Mouse (Mus musculus): ENCODE data around the gene Hectd1. TPM values are rescaled to one million over a fixed set of nuclear protein-coding genes. Genes with fewer than 3 reads are reported as not detected.

Gene Hectd1
- polyA plus RNA-seq, 1 experiment from 2014 or later, result 42.4 TPM

- Histone ChIP-seq H3K36me3 (ENCODE audit: control insufficient read depth, insufficient read depth, low read length) (no peaks in the 10 kb centered on the region), H3K4me2 (no peak overlapping the region), H3K27ac (ENCODE audit: low read depth, low read length) (no peak overlapping the region), H3K9ac (ENCODE audit: low read depth, low read length) (no peak overlapping the region), H3K4me1 (ENCODE audit: control insufficient read depth, insufficient read depth, low read length) (no peaks in the 10 kb centered on the region; the same call in 1 of the 2 replicates), H3K4me3 (ENCODE audit: low read depth, low read length) (no peak overlapping the region), H3K27me3 (ENCODE audit: control insufficient read depth, insufficient read depth, low read length) (no peaks in the 10 kb centered on the region), H3K9me3 (replicated peaks; ENCODE audit: control insufficient read depth, low read length) (no peaks in the 10 kb centered on the region)
- WGBS (ENCODE audit: insufficient replicate concordance), result 56% methylated on average over 2 of the region's 2 CpGs
- ATAC-seq (replicated peaks; ENCODE audit: insufficient number of reproducible peaks, low FRiP score, low TSS enrichment), result no peak
Observed at GRCm38 (mm10) chr12:51849902-51850301, 20.6 kb upstream of the Hectd1 start.

- peaks cover 11% of the 10 kb centered on the region for H3K4me1 ChIP-seq (ENCODE audit: control insufficient read depth, insufficient read depth, low read length)
- H3K4me3 ChIP-seq (ENCODE audit: low read depth, low read length), result no peak overlapping the region
- no peaks in the 10 kb centered on the region for H3K9me3 ChIP-seq (replicated peaks; ENCODE audit: control insufficient read depth, low read length)
- 84% methylated on average over 9 of the region's 9 CpGs for WGBS (ENCODE audit: insufficient replicate concordance)
- no peak for ATAC-seq (replicated peaks; ENCODE audit: insufficient number of reproducible peaks, low FRiP score, low TSS enrichment)
- no peaks in the 10 kb centered on the region for H3K36me3 ChIP-seq (ENCODE audit: control insufficient read depth, insufficient read depth, low read length)
- H3K27me3 ChIP-seq (ENCODE audit: control insufficient read depth, insufficient read depth, low read length), result no peaks in the 10 kb centered on the region
- H3K27ac ChIP-seq (ENCODE audit: low read depth, low read length), result no peak overlapping the region
- no peak overlapping the region for H3K4me2 ChIP-seq
- H3K9ac ChIP-seq (ENCODE audit: low read depth, low read length), result no peak overlapping the region
Observed at GRCm38 (mm10) chr12:51847953-51848680, 18.8 kb upstream of the Hectd1 start.

GRCm38 (mm10) chr12:51845261-51845660 is 15.9 kb upstream of the Hectd1 start:
- Histone ChIP-seq H3K4me1 (ENCODE audit: control insufficient read depth, insufficient read depth, low read length) (peaks cover 14% of the 10 kb centered on the region), H3K4me3 (ENCODE audit: low read depth, low read length) (peak overlapping the region; percentile 63), H3K9me3 (replicated peaks; ENCODE audit: control insufficient read depth, low read length) (no peaks in the 10 kb centered on the region), H3K27me3 (ENCODE audit: control insufficient read depth, insufficient read depth, low read length) (no peaks in the 10 kb centered on the region), H3K9ac (ENCODE audit: low read depth, low read length) (no peak overlapping the region; the same call in 1 of the 2 replicates), H3K36me3 (ENCODE audit: control insufficient read depth, insufficient read depth, low read length) (no peaks in the 10 kb centered on the region), H3K27ac (ENCODE audit: low read depth, low read length) (peak overlapping the region; percentile 94), H3K4me2 (peak overlapping the region; percentile 78)
- WGBS (ENCODE audit: insufficient replicate concordance), result 26% methylated on average over 1 of the region's 1 CpGs
- ATAC-seq (replicated peaks; ENCODE audit: insufficient number of reproducible peaks, low FRiP score, low TSS enrichment), result no peak

- peak; percentile 97 for ATAC-seq (replicated peaks; ENCODE audit: insufficient number of reproducible peaks, low FRiP score, low TSS enrichment)
- Histone ChIP-seq H3K9ac (ENCODE audit: low read depth, low read length) (peak overlapping the region; percentile 84), H3K36me3 (ENCODE audit: control insufficient read depth, insufficient read depth, low read length) (no peaks in the 10 kb centered on the region), H3K4me3 (ENCODE audit: low read depth, low read length) (peak overlapping the region; percentile 63), H3K4me2 (peak overlapping the region; percentile 78), H3K4me1 (ENCODE audit: control insufficient read depth, insufficient read depth, low read length) (peaks cover 14% of the 10 kb centered on the region), H3K27me3 (ENCODE audit: control insufficient read depth, insufficient read depth, low read length) (no peaks in the 10 kb centered on the region), H3K27ac (ENCODE audit: low read depth, low read length) (peak overlapping the region; percentile 94), H3K9me3 (replicated peaks; ENCODE audit: control insufficient read depth, low read length) (no peaks in the 10 kb centered on the region)
- 0% methylated on average over 17 of the region's 17 CpGs for WGBS (ENCODE audit: insufficient replicate concordance)
Observed at GRCm38 (mm10) chr12:51844771-51845256, 15.5 kb upstream of the Hectd1 start.

GRCm38 (mm10) chr12:51843576-51844520 is 14.5 kb upstream of the Hectd1 start:
- peak overlapping the region; percentile 78 for H3K4me2 ChIP-seq
- no peak for ATAC-seq (replicated peaks; ENCODE audit: insufficient number of reproducible peaks, low FRiP score, low TSS enrichment)
- peak overlapping the region; percentile 94 for H3K27ac ChIP-seq (ENCODE audit: low read depth, low read length)
- no peaks in the 10 kb centered on the region for H3K36me3 ChIP-seq (ENCODE audit: control insufficient read depth, insufficient read depth, low read length)
- WGBS (ENCODE audit: insufficient replicate concordance), result 23% methylated on average over 15 of the region's 15 CpGs
- H3K9me3 ChIP-seq (replicated peaks; ENCODE audit: control insufficient read depth, low read length), result no peaks in the 10 kb centered on the region
- H3K4me1 ChIP-seq (ENCODE audit: control insufficient read depth, insufficient read depth, low read length), result peaks cover 14% of the 10 kb centered on the region
- peak overlapping the region; percentile 63 for H3K4me3 ChIP-seq (ENCODE audit: low read depth, low read length)
- H3K27me3 ChIP-seq (ENCODE audit: control insufficient read depth, insufficient read depth, low read length), result no peaks in the 10 kb centered on the region
- peak overlapping the region; percentile 84 for H3K9ac ChIP-seq (ENCODE audit: low read depth, low read length)

- no peaks in the 10 kb centered on the region for H3K36me3 ChIP-seq (ENCODE audit: control insufficient read depth, insufficient read depth, low read length)
- H3K4me2 ChIP-seq, result no peak overlapping the region; the same call in 1 of the 2 replicates
- peak overlapping the region; percentile 82 for H3K27ac ChIP-seq (ENCODE audit: low read depth, low read length)
- WGBS (ENCODE audit: insufficient replicate concordance), result 50% methylated on average over 6 of the region's 6 CpGs
- 0 out of 2 replicates have a peak, but pooled peaks have one; percentile 32 for ATAC-seq (replicated peaks; ENCODE audit: insufficient number of reproducible peaks, low FRiP score, low TSS enrichment)
- no peak overlapping the region for H3K4me3 ChIP-seq (ENCODE audit: low read depth, low read length)
- H3K9me3 ChIP-seq (replicated peaks; ENCODE audit: control insufficient read depth, low read length), result no peaks in the 10 kb centered on the region
- no peaks in the 10 kb centered on the region for H3K27me3 ChIP-seq (ENCODE audit: control insufficient read depth, insufficient read depth, low read length)
- H3K9ac ChIP-seq (ENCODE audit: low read depth, low read length), result no peak overlapping the region
- H3K4me1 ChIP-seq (ENCODE audit: control insufficient read depth, insufficient read depth, low read length), result peaks cover 14% of the 10 kb centered on the region
Observed at GRCm38 (mm10) chr12:51842081-51842864, 12.9 kb upstream of the Hectd1 start.

- Histone ChIP-seq H3K27me3 (ENCODE audit: control insufficient read depth, insufficient read depth, low read length) (no peaks in the 10 kb centered on the region), H3K36me3 (ENCODE audit: control insufficient read depth, insufficient read depth, low read length) (no peaks in the 10 kb centered on the region), H3K4me1 (ENCODE audit: control insufficient read depth, insufficient read depth, low read length) (peaks cover 14% of the 10 kb centered on the region), H3K27ac (ENCODE audit: low read depth, low read length) (no peak overlapping the region), H3K4me3 (ENCODE audit: low read depth, low read length) (no peak overlapping the region), H3K4me2 (no peak overlapping the region), H3K9me3 (replicated peaks; ENCODE audit: control insufficient read depth, low read length) (no peaks in the 10 kb centered on the region), H3K9ac (ENCODE audit: low read depth, low read length) (no peak overlapping the region)
- no peak for ATAC-seq (replicated peaks; ENCODE audit: insufficient number of reproducible peaks, low FRiP score, low TSS enrichment)
- WGBS (ENCODE audit: insufficient replicate concordance), result 91% methylated on average over 1 of the region's 1 CpGs
Observed at GRCm38 (mm10) chr12:51839856-51840255, 10.5 kb upstream of the Hectd1 start.

- H3K27me3 ChIP-seq (ENCODE audit: control insufficient read depth, insufficient read depth, low read length), result no peaks in the 10 kb centered on the region
- no peaks in the 10 kb centered on the region for H3K9me3 ChIP-seq (replicated peaks; ENCODE audit: control insufficient read depth, low read length)
- no peak overlapping the region for H3K27ac ChIP-seq (ENCODE audit: low read depth, low read length)
- no peaks in the 10 kb centered on the region for H3K36me3 ChIP-seq (ENCODE audit: control insufficient read depth, insufficient read depth, low read length)
- ATAC-seq (replicated peaks; ENCODE audit: insufficient number of reproducible peaks, low FRiP score, low TSS enrichment), result no peak
- H3K9ac ChIP-seq (ENCODE audit: low read depth, low read length), result no peak overlapping the region
- no peak overlapping the region for H3K4me3 ChIP-seq (ENCODE audit: low read depth, low read length)
- no peak overlapping the region for H3K4me2 ChIP-seq
- WGBS (ENCODE audit: insufficient replicate concordance), result 39% methylated on average over 3 of the region's 3 CpGs
- 0 out of 2 replicates have a peak, but pooled peaks cover 3% of the 10 kb centered on the region for H3K4me1 ChIP-seq (ENCODE audit: control insufficient read depth, insufficient read depth, low read length)
Observed at GRCm38 (mm10) chr12:51835219-51835618, 5.9 kb upstream of the Hectd1 start.

All from heart, embryonic 11.5 days (tissue).